Mouse (Mus musculus): ENCODE results near the gene Aamp. TPM values are rescaled to one million over a fixed set of nuclear protein-coding genes. Genes with fewer than 3 reads are reported as not detected.
A peak's percentile ranks its signal among the peaks of the same experiment; 100 is the strongest.
"Not testable (repeated sequence)": the region's sequence is repeated elsewhere in the genome, so short reads cannot be mapped to it uniquely, and the experiment has no call there.

Aamp gene
- polyA plus RNA-seq, 1 experiment from 2014 or later: 261 TPM

- peaks cover 91% of the 10 kb centered on the region for H3K4me1 ChIP-seq
- WGBS: 24% methylated on average over 6 of the region's 6 CpGs
- no peak for DNase-seq (ENCODE audit: low spot score)
Measured at GRCm38 (mm10) chr1:74296477-74296876, 11.9 kb upstream of the Aamp start.

GRCm38 (mm10) chr1:74295456-74296171, 11.1 kb upstream of the Aamp start:
- WGBS: 7% methylated on average over 9 of the region's 9 CpGs
- Histone ChIP-seq H3K4me3 (peak overlapping the region; percentile 52), H3K27ac (peak overlapping the region; percentile 93), H3K36me3 (peaks cover 42% of the 10 kb centered on the region), H3K9me3 (no peaks in the 10 kb centered on the region), H3K27me3 (ENCODE audit: insufficient read depth, poor library complexity, severe bottlenecking) (no peaks in the 10 kb centered on the region), H3K4me1 (peaks cover 92% of the 10 kb centered on the region)
- DNase-seq (ENCODE audit: low spot score): peak; percentile 96

More at GRCm38 (mm10) chr1:74296477-74296876, 11.9 kb upstream of the Aamp start:
- peak overlapping the region; percentile 52 for H3K4me3 ChIP-seq
- peak overlapping the region; percentile 93 for H3K27ac ChIP-seq
- H3K27me3 ChIP-seq (ENCODE audit: insufficient read depth, poor library complexity, severe bottlenecking): no peaks in the 10 kb centered on the region
- peaks cover 33% of the 10 kb centered on the region for H3K36me3 ChIP-seq
- H3K9me3 ChIP-seq: no peaks in the 10 kb centered on the region

- Histone ChIP-seq H3K36me3 (peaks cover 49% of the 10 kb centered on the region), H3K4me1 (peaks cover 92% of the 10 kb centered on the region), H3K4me3 (peak overlapping the region; percentile 52)
Measured at GRCm38 (mm10) chr1:74294733-74295455, 10.4 kb upstream of the Aamp start.

GRCm38 (mm10) chr1:74294090-74294643, 9.6 kb upstream of the Aamp start:
- peak overlapping the region; percentile 93 for H3K27ac ChIP-seq
- H3K36me3 ChIP-seq: peaks cover 56% of the 10 kb centered on the region
- H3K27me3 ChIP-seq (ENCODE audit: insufficient read depth, poor library complexity, severe bottlenecking): no peaks in the 10 kb centered on the region
- H3K9me3 ChIP-seq: no peaks in the 10 kb centered on the region
- no peak overlapping the region for H3K4me3 ChIP-seq
- no peak for DNase-seq (ENCODE audit: low spot score)
- H3K4me1 ChIP-seq: peaks cover 92% of the 10 kb centered on the region
- 73% methylated on average over 3 of the region's 3 CpGs for WGBS

More at GRCm38 (mm10) chr1:74294733-74295455, 10.4 kb upstream of the Aamp start:
- H3K9me3 ChIP-seq: no peaks in the 10 kb centered on the region
- H3K27ac ChIP-seq: peak overlapping the region; percentile 93
- no peaks in the 10 kb centered on the region for H3K27me3 ChIP-seq (ENCODE audit: insufficient read depth, poor library complexity, severe bottlenecking)
- no peak for DNase-seq (ENCODE audit: low spot score)
- 78% methylated on average over 6 of the region's 6 CpGs for WGBS

- 84% methylated on average over 8 of the region's 8 CpGs for WGBS
- H3K4me3 ChIP-seq: no peak overlapping the region
- H3K4me1 ChIP-seq: peaks cover 90% of the 10 kb centered on the region
- H3K27me3 ChIP-seq (ENCODE audit: insufficient read depth, poor library complexity, severe bottlenecking): no peaks in the 10 kb centered on the region
- peaks cover 61% of the 10 kb centered on the region for H3K36me3 ChIP-seq
- no peak overlapping the region for H3K27ac ChIP-seq
- H3K9me3 ChIP-seq: no peaks in the 10 kb centered on the region
- no peak for DNase-seq (ENCODE audit: low spot score)
Measured at GRCm38 (mm10) chr1:74293306-74293960, 8.9 kb upstream of the Aamp start.

- WGBS: 85% methylated on average over 11 of the region's 11 CpGs
- Histone ChIP-seq H3K4me1 (peaks cover 80% of the 10 kb centered on the region), H3K4me3 (no peak overlapping the region), H3K36me3 (peaks cover 66% of the 10 kb centered on the region), H3K9me3 (no peaks in the 10 kb centered on the region), H3K27me3 (ENCODE audit: insufficient read depth, poor library complexity, severe bottlenecking) (no peaks in the 10 kb centered on the region), H3K27ac (no peak overlapping the region; the same call in 1 of the 2 replicates)
- DNase-seq (ENCODE audit: low spot score): no peak
Measured at GRCm38 (mm10) chr1:74292331-74293020, 7.9 kb upstream of the Aamp start.

- no peak for DNase-seq (ENCODE audit: low spot score)
Measured at GRCm38 (mm10) chr1:74290141-74290540, 5.6 kb upstream of the Aamp start.

GRCm38 (mm10) chr1:74289740-74290139, 5.2 kb upstream of the Aamp start:
- Histone ChIP-seq H3K27ac (peak overlapping the region; percentile 7; the same call in 1 of the 2 replicates), H3K4me1 (peaks cover 64% of the 10 kb centered on the region), H3K9me3 (no peaks in the 10 kb centered on the region), H3K36me3 (peaks cover 75% of the 10 kb centered on the region), H3K4me3 (no peak overlapping the region), H3K27me3 (ENCODE audit: insufficient read depth, poor library complexity, severe bottlenecking) (no peaks in the 10 kb centered on the region)
- DNase-seq (ENCODE audit: low spot score): no peak
- 65% methylated on average over 2 of the region's 2 CpGs for WGBS

More at GRCm38 (mm10) chr1:74290141-74290540, 5.6 kb upstream of the Aamp start:
- Histone ChIP-seq H3K9me3 (no peaks in the 10 kb centered on the region), H3K36me3 (peaks cover 75% of the 10 kb centered on the region), H3K27ac (peak overlapping the region; percentile 7; the same call in 1 of the 2 replicates), H3K27me3 (ENCODE audit: insufficient read depth, poor library complexity, severe bottlenecking) (no peaks in the 10 kb centered on the region), H3K4me1 (peaks cover 68% of the 10 kb centered on the region), H3K4me3 (no peak overlapping the region)
- WGBS: 60% methylated on average over 5 of the region's 5 CpGs

GRCm38 (mm10) chr1:74289248-74289647, 4.7 kb upstream of the Aamp start:
- Histone ChIP-seq H3K27ac (peak overlapping the region; percentile 7; the same call in 1 of the 2 replicates), H3K36me3 (peaks cover 73% of the 10 kb centered on the region), H3K9me3 (no peaks in the 10 kb centered on the region), H3K27me3 (ENCODE audit: insufficient read depth, poor library complexity, severe bottlenecking) (no peaks in the 10 kb centered on the region), H3K4me3 (no peak overlapping the region), H3K4me1 (peaks cover 59% of the 10 kb centered on the region)
- WGBS: 86% methylated on average over 9 of the region's 9 CpGs
- no peak for DNase-seq (ENCODE audit: low spot score)

GRCm38 (mm10) chr1:74288327-74288726, 3.8 kb upstream of the Aamp start:
- Histone ChIP-seq H3K4me3 (no peak overlapping the region), H3K27ac (no peak overlapping the region), H3K9me3 (no peaks in the 10 kb centered on the region), H3K4me1 (peaks cover 55% of the 10 kb centered on the region), H3K27me3 (ENCODE audit: insufficient read depth, poor library complexity, severe bottlenecking) (no peaks in the 10 kb centered on the region), H3K36me3 (peaks cover 65% of the 10 kb centered on the region)
- no peak for DNase-seq (ENCODE audit: low spot score)
- WGBS: 76% methylated on average over 4 of the region's 4 CpGs

- H3K27ac ChIP-seq; H3K4me3 ChIP-seq; DNase-seq (ENCODE audit: low spot score); H3K27me3 ChIP-seq (ENCODE audit: insufficient read depth, poor library complexity, severe bottlenecking); H3K9me3 ChIP-seq: not testable (repeated sequence)
- WGBS: 54% methylated on average over 16 of the region's 17 CpGs
- H3K4me1 ChIP-seq: peaks cover 51% of the 10 kb centered on the region
- H3K36me3 ChIP-seq: peaks cover 65% of the 10 kb centered on the region
Measured at GRCm38 (mm10) chr1:74286869-74287607, 2.5 kb upstream of the Aamp start.

All from heart, embryonic 10.5 days (tissue).